8 mouse cellular contexts compared by ENCODE assay signal in the genomic region with DNA sequence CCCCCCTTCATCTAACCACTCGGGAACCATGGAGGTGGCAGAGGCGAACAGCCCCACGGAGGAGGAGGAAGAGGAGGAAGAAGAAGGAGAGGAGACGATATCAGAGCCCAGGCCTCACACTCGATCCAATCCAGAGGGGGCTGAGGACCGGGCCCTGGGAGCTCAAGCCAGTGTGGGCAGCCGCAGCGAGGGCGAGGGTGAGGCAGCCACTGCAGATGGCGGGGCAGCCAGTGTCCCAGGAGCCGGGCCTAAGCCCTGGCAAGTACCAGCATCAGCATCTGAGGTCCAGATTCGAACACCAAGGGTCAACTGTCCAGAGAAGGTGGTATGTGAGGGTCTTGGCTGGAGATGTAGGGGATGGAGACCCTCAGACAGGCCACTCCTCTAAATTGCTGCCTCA. TPM values are rescaled to one million over a fixed set of nuclear protein-coding genes. Genes with fewer than 3 reads are reported as not detected.
DNase-seq lines count a peak whose midpoint lies in the region; ATAC-seq and TF ChIP-seq lines count a peak whose summit lies in the region.

No protein-coding gene starts in this region.

- peak overlapping the region; percentile 80 for H3K4me2 ChIP-seq in embryonic facial prominence, embryonic 14.5 days (ENCODE audit: low read depth, low read length)
- peak overlapping the region; percentile 79 for H3K4me2 ChIP-seq in hindbrain, embryonic 13.5 days
- peak overlapping the region; percentile 97 for H3K4me2 ChIP-seq in midbrain, embryonic 16.5 days (ENCODE audit: low read length)

- peaks cover 9% of the 10 kb centered on the region; the same call in 1 of the 2 replicates for H3K4me1 ChIP-seq in embryonic facial prominence, embryonic 14.5 days (ENCODE audit: control insufficient read depth, insufficient read depth, low read length)
- H3K4me1 ChIP-seq in hindbrain, embryonic 13.5 days (replicated peaks), result peaks cover 12% of the 10 kb centered on the region
- H3K4me1 ChIP-seq in midbrain, embryonic 16.5 days (ENCODE audit: control insufficient read depth, insufficient read depth, low read length), result peaks cover 10% of the 10 kb centered on the region

- no peaks in the 10 kb centered on the region for H3K27me3 ChIP-seq in embryonic facial prominence, embryonic 14.5 days (replicated peaks; ENCODE audit: control insufficient read depth, insufficient read depth, low read length)
- no peaks in the 10 kb centered on the region for H3K27me3 ChIP-seq in hindbrain, embryonic 13.5 days
- no peaks in the 10 kb centered on the region for H3K27me3 ChIP-seq in midbrain, embryonic 16.5 days (ENCODE audit: control insufficient read depth, insufficient read depth, low read depth, low read length)

- ATAC-seq in embryonic facial prominence, embryonic 14.5 days (ENCODE audit: low read depth), result no peak
- no peak for ATAC-seq in hindbrain, embryonic 13.5 days (ENCODE audit: low FRiP score)
- no peak for ATAC-seq in midbrain, embryonic 16.5 days

- peak overlapping the region; percentile 77 for H3K4me3 ChIP-seq in left cerebral cortex, adult 2 months
- peak overlapping the region; percentile 64 for H3K4me3 ChIP-seq in embryonic facial prominence, embryonic 14.5 days (ENCODE audit: low read depth, low read length)
- H3K4me3 ChIP-seq in hindbrain, embryonic 13.5 days, result peak overlapping the region; percentile 74
- H3K4me3 ChIP-seq in midbrain, embryonic 16.5 days (ENCODE audit: low read depth, low read length), result peak overlapping the region; percentile 72

- no peak overlapping the region for H3K9ac ChIP-seq in embryonic facial prominence, embryonic 14.5 days (ENCODE audit: low read depth, low read length)
- H3K9ac ChIP-seq in hindbrain, embryonic 13.5 days, result peak overlapping the region; percentile 84; the same call in 1 of the 2 replicates
- H3K9ac ChIP-seq in midbrain, embryonic 16.5 days (ENCODE audit: low read depth, low read length), result 0 out of 2 replicates have a peak overlapping the region, but pooled peaks have one; percentile 80

- intact Hi-C loops in left cerebral cortex, adult 2 months (cut with DNase I), result loop anchor here (2.0 kb wide), 1 partner anchor 31 kb away; a partner anchor contains a TSS
- intact Hi-C loops in left cerebral cortex, postnatal 36 days (cut with DNase I), result loop anchor here (5.0 kb wide), 1 partner anchor 825 kb away; no protein-coding TSS in a partner anchor
- intact Hi-C loops in left cerebral cortex, postnatal 4 days (cut with DNase I), result no loop called here

- H3K27ac ChIP-seq in left cerebral cortex, adult 2 months, result no peak overlapping the region
- no peak overlapping the region for H3K27ac ChIP-seq in embryonic facial prominence, embryonic 14.5 days (replicated peaks; ENCODE audit: low read depth, low read length)
- H3K27ac ChIP-seq in hindbrain, embryonic 13.5 days, result no peak overlapping the region
- no peak overlapping the region for H3K27ac ChIP-seq in midbrain, embryonic 16.5 days (ENCODE audit: low read length)

- no peak for TF ChIP-seq CTCF in left cerebral cortex, adult 2 months (IDR thresholded peaks at IDR 0.05)

- H3K9me3 ChIP-seq in embryonic facial prominence, embryonic 14.5 days (ENCODE audit: control insufficient read depth, low read length), result no peaks in the 10 kb centered on the region
- no peaks in the 10 kb centered on the region for H3K9me3 ChIP-seq in hindbrain, embryonic 13.5 days
- H3K9me3 ChIP-seq in midbrain, embryonic 16.5 days (replicated peaks; ENCODE audit: control insufficient read depth, low read length, poor library complexity, severe bottlenecking), result no peaks in the 10 kb centered on the region

- 85% methylated on average over 12 of the region's 12 CpGs for WGBS in embryonic facial prominence, embryonic 14.5 days
- 84% methylated on average over 12 of the region's 12 CpGs for WGBS in hindbrain, embryonic 13.5 days
- WGBS in midbrain, embryonic 16.5 days, result 89% methylated on average over 12 of the region's 12 CpGs

- H3K36me3 ChIP-seq in embryonic facial prominence, embryonic 14.5 days (ENCODE audit: control insufficient read depth, insufficient read depth, low read length), result peaks cover 22% of the 10 kb centered on the region
- H3K36me3 ChIP-seq in hindbrain, embryonic 13.5 days, result peaks cover 25% of the 10 kb centered on the region
- peaks cover 4% of the 10 kb centered on the region; the same call in 1 of the 2 replicates for H3K36me3 ChIP-seq in midbrain, embryonic 16.5 days (ENCODE audit: control insufficient read depth, insufficient read depth, low read length)

- DNase-seq in left cerebral cortex, adult 2 months (ENCODE audit: extremely low spot score in 1 of 2, low spot score in 2 of 2), result peak in 1 of 2 experiments; percentile 19
- DNase-seq in left cerebral cortex, postnatal 36 days (ENCODE audit: low spot score in 2 of 2), result no peak
- DNase-seq in embryonic facial prominence, embryonic 14.5 days (ENCODE audit: low spot score), result no peak
- DNase-seq in left cerebral cortex, postnatal 4 days, result no peak
- no peak for DNase-seq in adrenal gland, postnatal 4 days (ENCODE audit: low spot score in 2 of 2)
- no peak for DNase-seq in embryo, embryonic 10 days (ENCODE audit: low spot score)

RNA-seq across cellular contexts. Expression of a gene that starts 1.0 kb away (rescaled TPM):
- total RNA-seq in left cerebral cortex, adult 2 months (2021), result 100 to 1,000 TPM in 1 of 2 experiments, 10 to 100 TPM in 1; 97.3 to 107 TPM
- 100 to 1,000 TPM; 101 to 116 TPM for total RNA-seq in left cerebral cortex, postnatal 36 days (2021)
- 79.6 and 85.2 TPM in 2 replicates for polyA plus RNA-seq in embryonic facial prominence, embryonic 14.5 days (2014; fragmentation: Nextera tagmentation; extraction: Ambion mirVana)
- 83.3 and 90.9 TPM in 2 replicates for polyA plus RNA-seq in hindbrain, embryonic 13.5 days (2015; fragmentation: Nextera tagmentation; extraction: Ambion mirVana)
- polyA plus RNA-seq in midbrain, embryonic 16.5 days (2015; fragmentation: Nextera tagmentation; extraction: Ambion mirVana), result 89.8 and 91.0 TPM in 2 replicates
- total RNA-seq in left cerebral cortex, postnatal 4 days (2021), result 10 to 100 TPM; 75.8 to 88.0 TPM
- 100 to 1,000 TPM; 108 to 109 TPM for total RNA-seq in adrenal gland, postnatal 4 days (2021)

RNA-seq across cellular contexts. Expression of a gene that starts 2.1 kb away (rescaled TPM):
- total RNA-seq in left cerebral cortex, adult 2 months (2021), result 1 to 10 TPM; 4.6 to 4.7 TPM
- 1 to 10 TPM; 3.4 to 4.9 TPM for total RNA-seq in left cerebral cortex, postnatal 36 days (2021)
- 9.4 and 11.3 TPM in 2 replicates for polyA plus RNA-seq in embryonic facial prominence, embryonic 14.5 days (2014; fragmentation: Nextera tagmentation; extraction: Ambion mirVana)
- 6.2 and 7.1 TPM in 2 replicates for polyA plus RNA-seq in hindbrain, embryonic 13.5 days (2015; fragmentation: Nextera tagmentation; extraction: Ambion mirVana)
- 7.4 and 8.1 TPM in 2 replicates for polyA plus RNA-seq in midbrain, embryonic 16.5 days (2015; fragmentation: Nextera tagmentation; extraction: Ambion mirVana)
- 1 to 10 TPM; 6.5 TPM for total RNA-seq in left cerebral cortex, postnatal 4 days (2021)
- 10 to 100 TPM; 21.6 to 21.8 TPM for total RNA-seq in adrenal gland, postnatal 4 days (2021)

RNA-seq across cellular contexts. Expression of a gene that starts 8.1 kb away (rescaled TPM):
- under 1 TPM; 0.35 to 0.36 TPM for total RNA-seq in left cerebral cortex, adult 2 months (2021)
- under 1 TPM in 1 of 2 experiments, not detected in 1; 0.29 TPM for total RNA-seq in left cerebral cortex, postnatal 36 days (2021)
- 13.0 and 16.4 TPM in 2 replicates for polyA plus RNA-seq in embryonic facial prominence, embryonic 14.5 days (2014; fragmentation: Nextera tagmentation; extraction: Ambion mirVana)
- polyA plus RNA-seq in hindbrain, embryonic 13.5 days (2015; fragmentation: Nextera tagmentation; extraction: Ambion mirVana), result 9.5 and 10.3 TPM in 2 replicates
- 4.0 and 5.1 TPM in 2 replicates for polyA plus RNA-seq in midbrain, embryonic 16.5 days (2015; fragmentation: Nextera tagmentation; extraction: Ambion mirVana)
- 1 to 10 TPM; 2.3 to 3.2 TPM for total RNA-seq in left cerebral cortex, postnatal 4 days (2021)
- 10 to 100 TPM; 13.5 to 14.6 TPM for total RNA-seq in adrenal gland, postnatal 4 days (2021)

RNA-seq across cellular contexts. Expression of a gene that starts 15.9 kb away (rescaled TPM):
- 10 to 100 TPM; 41.7 to 44.8 TPM for total RNA-seq in left cerebral cortex, adult 2 months (2021)
- 10 to 100 TPM; 39.3 to 40.6 TPM for total RNA-seq in left cerebral cortex, postnatal 36 days (2021)
- polyA plus RNA-seq in embryonic facial prominence, embryonic 14.5 days (2014; fragmentation: Nextera tagmentation; extraction: Ambion mirVana), result 57.2 and 61.9 TPM in 2 replicates
- 20.2 and 21.3 TPM in 2 replicates for polyA plus RNA-seq in hindbrain, embryonic 13.5 days (2015; fragmentation: Nextera tagmentation; extraction: Ambion mirVana)
- polyA plus RNA-seq in midbrain, embryonic 16.5 days (2015; fragmentation: Nextera tagmentation; extraction: Ambion mirVana), result 19.8 and 20.1 TPM in 2 replicates
- 10 to 100 TPM; 32.2 to 33.1 TPM for total RNA-seq in left cerebral cortex, postnatal 4 days (2021)
- total RNA-seq in adrenal gland, postnatal 4 days (2021), result 10 to 100 TPM; 67.6 to 70.6 TPM

RNA-seq across cellular contexts. Expression of a gene that starts 26.6 kb away (rescaled TPM):
- 10 to 100 TPM; 16.6 to 19.0 TPM for total RNA-seq in left cerebral cortex, adult 2 months (2021)
- 10 to 100 TPM; 15.4 to 18.1 TPM for total RNA-seq in left cerebral cortex, postnatal 36 days (2021)
- 3.8 and 4.0 TPM in 2 replicates for polyA plus RNA-seq in embryonic facial prominence, embryonic 14.5 days (2014; fragmentation: Nextera tagmentation; extraction: Ambion mirVana)
- polyA plus RNA-seq in hindbrain, embryonic 13.5 days (2015; fragmentation: Nextera tagmentation; extraction: Ambion mirVana), result 4.6 and 6.2 TPM in 2 replicates
- polyA plus RNA-seq in midbrain, embryonic 16.5 days (2015; fragmentation: Nextera tagmentation; extraction: Ambion mirVana), result 5.1 and 5.3 TPM in 2 replicates
- 10 to 100 TPM; 17.9 to 18.5 TPM for total RNA-seq in left cerebral cortex, postnatal 4 days (2021)
- total RNA-seq in adrenal gland, postnatal 4 days (2021), result 10 to 100 TPM; 12.0 to 13.6 TPM
